Mouse (Mus musculus) ES-E14 (cell line): ENCODE measurements at regions not wholly inside any gene's neighbourhood (a gene's known extent, or its start where the extent isn't known, plus 50 kb on each side); places are given as distances from the start of the nearest gene placed in this dataset.

Experiments used
- DNase-seq: peaks from one replicate; pipeline ENCODE4 v3.0.0-alpha.2; 2013; ENCODE audit warnings: low read depth, low spot score
- H3K27ac ChIP-seq: 2 replicates; pipeline ENCODE4 v1.5.1; 2012; ENCODE audit warnings: low read depth, mild to moderate bottlenecking, low read length, moderate library complexity, mixed read lengths; ENCODE audit not compliant: poor library complexity, insufficient read depth, severe bottlenecking
- H3K36me3 ChIP-seq: 2 replicates; pipeline ENCODE4 v1.6.1; 2012; ENCODE audit warnings: mild to moderate bottlenecking, low read length, moderate library complexity, mixed read lengths; ENCODE audit not compliant: control insufficient read depth, poor library complexity, insufficient read depth, severe bottlenecking
- H3K4me1 ChIP-seq, 2 experiments: fragments of 150-350 bp in 1 of 2; sonication (generic) in 1 of 2; 2 replicates each; pipeline ENCODE4 v1.6.1; 2012; ENCODE audit warnings: low read length in 2 of 2, mild to moderate bottlenecking in 1 of 2, mixed read lengths in 1 of 2; ENCODE audit not compliant: control insufficient read depth in 2 of 2, insufficient read depth in 2 of 2, poor library complexity in 1 of 2
- H3K4me3 ChIP-seq, 2 experiments: fragments of 150-350 bp in 1 of 2; sonication (generic) in 1 of 2; 2 replicates each; pipeline ENCODE4 v1.5.1; 2012; ENCODE audit warnings: low read length in 2 of 2, low read depth in 1 of 2, mild to moderate bottlenecking in 1 of 2, mixed read lengths in 1 of 2; ENCODE audit not compliant: insufficient read depth in 1 of 2, poor library complexity in 1 of 2, severe bottlenecking in 1 of 2
- H3K9ac ChIP-seq: 2 replicates; pipeline ENCODE4 v1.6.1; 2012; ENCODE audit warnings: low read depth, mild to moderate bottlenecking, low read length, mixed read lengths; ENCODE audit not compliant: poor library complexity, insufficient read depth, severe bottlenecking
- H3K9me3 ChIP-seq: fragments of 150-350 bp; sonication (generic); 2 replicates; pipeline ENCODE4 v1.6.1; 2012; ENCODE audit warnings: low read depth, mild to moderate bottlenecking, low read length; ENCODE audit not compliant: control insufficient read depth, insufficient read depth
- CHD2 ChIP-seq: IDR thresholded peaks from 2 replicates; pipeline ENCODE4 v1.6.1; 2014; ENCODE audit warnings: mild to moderate bottlenecking, low read depth, low read length, inconsistent platforms
- HCFC1 ChIP-seq: IDR thresholded peaks from 2 replicates; pipeline ENCODE4 v1.6.1; 2012; ENCODE audit warnings: low read length, inconsistent platforms, borderline replicate concordance; ENCODE audit not compliant: insufficient read depth
- MAFK ChIP-seq: IDR thresholded peaks from 2 replicates; pipeline ENCODE4 v1.6.1; 2014; ENCODE audit warnings: mild to moderate bottlenecking, low read depth, low read length, inconsistent platforms; ENCODE audit not compliant: insufficient read depth
- ZC3H11A ChIP-seq: IDR thresholded peaks from 2 replicates; pipeline ENCODE4 v1.6.1; 2012; ENCODE audit warnings: low read depth, mild to moderate bottlenecking, inconsistent platforms, low read length, borderline replicate concordance
- ZNF384 ChIP-seq: IDR thresholded peaks from 2 replicates; pipeline ENCODE4 v1.6.1; 2012; ENCODE audit warnings: low read depth, low read length, inconsistent platforms
- in situ Hi-C, 2 experiments: fragments of 600-800 bp; cut with MboI; formaldehyde crosslinking; loops; one replicate each; pipeline ENCODE4 v1.15.1; 2025; ENCODE audit warnings: low sequenced_read_pairs in 2 of 2, inconsistent platforms in 1 of 2; ENCODE audit not compliant: unreplicated experiment in 2 of 2

- no peak for TF ChIP-seq HCFC1
- no peak for TF ChIP-seq ZC3H11A
- TF ChIP-seq CHD2 = no peak
- no peak for TF ChIP-seq MAFK
- TF ChIP-seq ZNF384 = no peak
- in situ Hi-C loops = no loop called here
- Histone ChIP-seq H3K27ac (no peak overlapping the region), H3K36me3 (no peaks in the 10 kb centered on the region), H3K4me3 (no peak overlapping the region), H3K9me3 (no peaks in the 10 kb centered on the region), H3K4me1 (peaks cover 0 to 2% of the 10 kb centered on the region in 2 experiments; a peak in 1 of 4 replicates), H3K9ac (no peak overlapping the region)
- no peak for DNase-seq
Measured at GRCm38 (mm10) chr3:129445961-129446360, 86.2 kb upstream of the Elovl6 start.

- DNase-seq = no peak
- Histone ChIP-seq H3K4me3 (no peak overlapping the region), H3K36me3 (no peaks in the 10 kb centered on the region), H3K9ac (no peak overlapping the region), H3K4me1 (peaks cover 0 to 2% of the 10 kb centered on the region in 2 experiments; a peak in 1 of 4 replicates), H3K27ac (no peak overlapping the region), H3K9me3 (no peaks in the 10 kb centered on the region)
- in situ Hi-C loops = no loop called here
- TF ChIP-seq ZC3H11A (no peak), ZNF384 (no peak), HCFC1 (no peak), CHD2 (no peak), MAFK (no peak)
Measured at GRCm38 (mm10) chr3:129449928-129450327, 82.2 kb upstream of the Elovl6 start.

- H3K36me3 ChIP-seq = no peaks in the 10 kb centered on the region
- H3K9ac ChIP-seq = no peak overlapping the region
- peaks cover 0 to 2% of the 10 kb centered on the region in 2 experiments; a peak in 1 of 4 replicates for H3K4me1 ChIP-seq
- in situ Hi-C loops = no loop called here
- H3K4me3 ChIP-seq = no peak overlapping the region
- DNase-seq = no peak
- no peaks in the 10 kb centered on the region for H3K9me3 ChIP-seq
- TF ChIP-seq MAFK (no peak), CHD2 (no peak), HCFC1 (no peak), ZNF384 (no peak), ZC3H11A (no peak)
- H3K27ac ChIP-seq = no peak overlapping the region
Measured at GRCm38 (mm10) chr3:129450671-129451070, 81.5 kb upstream of the Elovl6 start.

- no peaks in the 10 kb centered on the region for H3K36me3 ChIP-seq
- no peak overlapping the region for H3K4me3 ChIP-seq
- TF ChIP-seq ZC3H11A (no peak), CHD2 (no peak), MAFK (no peak), HCFC1 (no peak), ZNF384 (no peak)
- H3K4me1 ChIP-seq = no peaks in the 10 kb centered on the region
- in situ Hi-C loops = no loop called here
- no peak overlapping the region for H3K9ac ChIP-seq
- no peaks in the 10 kb centered on the region for H3K9me3 ChIP-seq
- no peak overlapping the region for H3K27ac ChIP-seq
- no peak for DNase-seq
Measured at GRCm38 (mm10) chr3:129470088-129470487, 62.1 kb upstream of the Elovl6 start.

GRCm38 (mm10) chr3:129471332-129471731 lies 60.8 kb upstream of the Elovl6 start:
- H3K9ac ChIP-seq = no peak overlapping the region
- in situ Hi-C loops = no loop called here
- no peaks in the 10 kb centered on the region for H3K36me3 ChIP-seq
- H3K27ac ChIP-seq = no peak overlapping the region
- DNase-seq = no peak
- no peaks in the 10 kb centered on the region for H3K9me3 ChIP-seq
- no peak for TF ChIP-seq ZC3H11A
- TF ChIP-seq CHD2 = no peak
- TF ChIP-seq HCFC1 = no peak
- no peak for TF ChIP-seq MAFK
- no peak for TF ChIP-seq ZNF384
- H3K4me1 ChIP-seq = no peaks in the 10 kb centered on the region
- no peak overlapping the region for H3K4me3 ChIP-seq
